Mouse (Mus musculus) lung, adult 2 months (tissue): ENCODE results near the gene Fbxo41. TPM values are rescaled to one million over a fixed set of nuclear protein-coding genes. Genes with fewer than 3 reads are reported as not detected.

Experiments
- DNase-seq: peaks from one replicate; pipeline ENCODE4 v3.0.0; 2022
- H3K4me1 ChIP-seq: fragments of 200-500 bp; 2 replicates; pipeline ENCODE4 v1.6.1; 2011; ENCODE audit warnings: low read length; ENCODE audit not compliant: control insufficient read depth, insufficient read depth
- H3K4me3 ChIP-seq: fragments of 200-500 bp; replicated peaks from 2 replicates; pipeline ENCODE3; 2011; ENCODE audit warnings: low read depth, mild to moderate bottlenecking, control low read depth, low read length; ENCODE audit errors: extremely low read depth
- CTCF ChIP-seq: fragments of 200-500 bp; IDR thresholded peaks from 2 replicates; pipeline ENCODE4 v1.5.1; 2011; ENCODE audit warnings: mild to moderate bottlenecking, low read length, control low read depth; ENCODE audit not compliant: insufficient read depth
- POLR2A ChIP-seq: fragments of 200-500 bp; IDR thresholded peaks from 2 replicates; pipeline ENCODE4 v1.6.1; 2011; ENCODE audit warnings: low read depth, mild to moderate bottlenecking, control low read depth, low read length, borderline replicate concordance; ENCODE audit errors: extremely low read depth
- WGBS: fragments of 180-500 bp; shearing (Covaris S2); methylation state at CpG from one replicate; pipeline ENCODE4 v1.1.7; 2018; 5-methylcytosine and 5-hydroxymethylcytosine counted together
- polyA plus RNA-seq: library from polyadenylated mRNA; depleted of rRNA; stranded (reverse); fragments of >200 nt; gene quantifications from 2 replicates; pipeline ENCODE4 v1.2.3, GENCODE M21; 2012

The Fbxo41 gene
- polyA plus RNA-seq, 1 experiment: 0.09 TPM

GRCm38 (mm10) chr6:85478416-85478815 lies 24.4 kb downstream of the Fbxo41 start:
- H3K4me1 ChIP-seq: no peaks in the 10 kb centered on the region
- no peak for TF ChIP-seq POLR2A
- TF ChIP-seq CTCF: no peak
- no peak overlapping the region for H3K4me3 ChIP-seq
- 31% methylated on average over 14 of the region's 14 CpGs for WGBS
- DNase-seq: no peak

- peak; percentile 41 for TF ChIP-seq CTCF
- no peak for TF ChIP-seq POLR2A
These were observed 25.4 kb downstream of the Fbxo41 start for GRCm38 (mm10) chr6:85477366-85477917.

GRCm38 (mm10) chr6:85475581-85475980 lies 27.2 kb downstream of the Fbxo41 start:
- DNase-seq: no peak
- TF ChIP-seq POLR2A (no peak), CTCF (no peak)
- H3K4me1 ChIP-seq: no peaks in the 10 kb centered on the region
- WGBS: 81% methylated on average over 3 of the region's 3 CpGs
- H3K4me3 ChIP-seq: no peak overlapping the region

More at GRCm38 (mm10) chr6:85477366-85477917, 25.4 kb downstream of the Fbxo41 start:
- DNase-seq: peak; percentile 17
- no peak overlapping the region for H3K4me3 ChIP-seq
- WGBS: 31% methylated on average over 10 of the region's 10 CpGs
- no peaks in the 10 kb centered on the region for H3K4me1 ChIP-seq

- H3K4me3 ChIP-seq: no peak overlapping the region
- no peak for TF ChIP-seq CTCF
- TF ChIP-seq POLR2A: no peak
- WGBS: 59% methylated on average over 5 of the region's 5 CpGs
- no peaks in the 10 kb centered on the region for H3K4me1 ChIP-seq
- DNase-seq: no peak
These were observed 30.3 kb downstream of the Fbxo41 start for GRCm38 (mm10) chr6:85472542-85472941.

- TF ChIP-seq CTCF (no peak), POLR2A (no peak)
- 65% methylated on average over 8 of the region's 8 CpGs for WGBS
- Histone ChIP-seq H3K4me1 (no peaks in the 10 kb centered on the region), H3K4me3 (no peak overlapping the region)
- no peak for DNase-seq
These were observed 30.8 kb downstream of the Fbxo41 start for GRCm38 (mm10) chr6:85471962-85472361.

- Histone ChIP-seq H3K4me3 (no peak overlapping the region), H3K4me1 (no peaks in the 10 kb centered on the region)
- DNase-seq: no peak
- 67% methylated on average over 5 of the region's 5 CpGs for WGBS
- TF ChIP-seq CTCF (no peak), POLR2A (no peak)
These were observed 32.9 kb downstream of the Fbxo41 start for GRCm38 (mm10) chr6:85469660-85470430.

GRCm38 (mm10) chr6:85465381-85465780 lies 37.4 kb downstream of the Fbxo41 start:
- TF ChIP-seq CTCF: no peak
- TF ChIP-seq POLR2A: no peak
- no peak for DNase-seq
- no peak overlapping the region for H3K4me3 ChIP-seq
- no peaks in the 10 kb centered on the region for H3K4me1 ChIP-seq

GRCm38 (mm10) chr6:85459621-85460020 lies 43.2 kb downstream of the Fbxo41 start:
- no peak for DNase-seq
- TF ChIP-seq POLR2A: no peak
- TF ChIP-seq CTCF: no peak
- Histone ChIP-seq H3K4me3 (no peak overlapping the region), H3K4me1 (no peaks in the 10 kb centered on the region; the same call in 1 of the 2 replicates)
- WGBS: 74% methylated on average over 2 of the region's 2 CpGs

GRCm38 (mm10) chr6:85452816-85453215 lies 50.0 kb downstream of the Fbxo41 start:
- H3K4me1 ChIP-seq: peaks cover 10% of the 10 kb centered on the region
- no peak for DNase-seq
- TF ChIP-seq POLR2A (no peak), CTCF (no peak)
- H3K4me3 ChIP-seq: peak overlapping the region; percentile 97
- 4% methylated on average over 7 of the region's 7 CpGs for WGBS

GRCm38 (mm10) chr6:85452411-85452665 lies 50.5 kb downstream of the Fbxo41 start:
- WGBS: under 1% methylated on average over 15 of the region's 15 CpGs
- peak overlapping the region; percentile 97 for H3K4me3 ChIP-seq
- DNase-seq: no peak
- peaks cover 10% of the 10 kb centered on the region for H3K4me1 ChIP-seq
- TF ChIP-seq POLR2A: no peak
